Mouse (Mus musculus) testis, adult 2 months (tissue): ENCODE results near the gene Olfr1118. TPM values are rescaled to one million over a fixed set of nuclear protein-coding genes. Genes with fewer than 3 reads are reported as not detected.
"Not testable (repeated sequence)": the region's sequence is repeated elsewhere in the genome, so short reads cannot be mapped to it uniquely, and the experiment has no call there.

ENCODE experiments used
- H3K27ac ChIP-seq: fragments of 200-500 bp; 2 replicates; pipeline ENCODE4 v1.5.1; 2012; ENCODE audit warnings: low read depth, low read length; ENCODE audit not compliant: control insufficient read depth, insufficient read depth
- H3K27me3 ChIP-seq: fragments of 200-500 bp; 2 replicates; pipeline ENCODE4 v1.6.1; 2012; ENCODE audit warnings: mild to moderate bottlenecking, low read length, moderate library complexity; ENCODE audit not compliant: control insufficient read depth, insufficient read depth
- H3K36me3 ChIP-seq: fragments of 200-500 bp; 2 replicates; pipeline ENCODE4 v1.6.1; 2012; ENCODE audit warnings: mild to moderate bottlenecking, low read length; ENCODE audit not compliant: control insufficient read depth, insufficient read depth
- H3K4me1 ChIP-seq: fragments of 200-500 bp; 2 replicates; pipeline ENCODE4 v1.6.1; 2012; ENCODE audit warnings: low read length; ENCODE audit not compliant: control insufficient read depth, insufficient read depth
- H3K4me3 ChIP-seq: fragments of 200-500 bp; 2 replicates; pipeline ENCODE4 v1.5.1; 2012; ENCODE audit warnings: low read depth, mild to moderate bottlenecking, low read length, moderate library complexity, mixed read lengths; ENCODE audit not compliant: control insufficient read depth
- CTCF ChIP-seq: fragments of 200-500 bp; IDR thresholded peaks from 2 replicates; pipeline ENCODE4 v1.5.1; 2012; ENCODE audit warnings: low read depth, mild to moderate bottlenecking, inconsistent platforms, low read length, moderate library complexity; ENCODE audit not compliant: control insufficient read depth, insufficient read depth, insufficient replicate concordance
- POLR2A ChIP-seq: fragments of 200-500 bp; IDR thresholded peaks from 2 replicates; pipeline ENCODE4 v1.6.1; 2012; ENCODE audit warnings: low read depth, mild to moderate bottlenecking, inconsistent platforms, low read length, moderate library complexity; ENCODE audit not compliant: control insufficient read depth
- polyA plus RNA-seq: library from polyadenylated mRNA; depleted of rRNA; stranded (reverse); fragments of >200 nt; gene quantifications from 2 replicates; pipeline ENCODE4 v1.2.3, GENCODE M21; 2012; rRNA removed

Olfr1118 gene
- polyA plus RNA-seq, result not detected in 2 replicates

DNA sequence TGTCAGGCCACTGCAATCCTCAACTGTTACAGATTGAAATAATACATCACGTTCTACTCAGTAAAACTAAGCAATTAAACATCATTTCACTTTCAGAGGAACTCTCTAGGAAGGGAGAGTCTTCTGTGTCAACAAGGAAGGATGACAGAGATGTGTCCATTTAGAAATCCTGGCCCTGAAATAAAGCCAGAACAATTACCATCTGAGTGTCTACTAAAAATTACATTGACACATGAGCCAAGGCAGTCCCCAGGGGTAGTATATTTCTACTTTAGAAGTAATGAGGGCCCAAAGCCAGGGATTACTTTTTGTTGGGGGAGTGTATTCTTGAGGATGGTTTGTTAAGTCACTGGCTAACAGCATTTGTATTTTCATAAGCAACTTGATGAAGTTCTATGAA is at the start of gene Olfr1118:
TSS of gene Olfr1118 (plus strand) at position 301 of the 400 bp plus-strand sequence.
- H3K27ac ChIP-seq, result no peak within 1 kb of the TSS
- no peak within 1 kb of the TSS for H3K4me3 ChIP-seq
- H3K4me1 ChIP-seq, result no peaks in the 10 kb centered on the region
- TF ChIP-seq CTCF (no peak), POLR2A (no peak)
- no peaks in the 10 kb centered on the region for H3K27me3 ChIP-seq
- H3K36me3 ChIP-seq, result no peaks in the 10 kb centered on the region

DNA sequence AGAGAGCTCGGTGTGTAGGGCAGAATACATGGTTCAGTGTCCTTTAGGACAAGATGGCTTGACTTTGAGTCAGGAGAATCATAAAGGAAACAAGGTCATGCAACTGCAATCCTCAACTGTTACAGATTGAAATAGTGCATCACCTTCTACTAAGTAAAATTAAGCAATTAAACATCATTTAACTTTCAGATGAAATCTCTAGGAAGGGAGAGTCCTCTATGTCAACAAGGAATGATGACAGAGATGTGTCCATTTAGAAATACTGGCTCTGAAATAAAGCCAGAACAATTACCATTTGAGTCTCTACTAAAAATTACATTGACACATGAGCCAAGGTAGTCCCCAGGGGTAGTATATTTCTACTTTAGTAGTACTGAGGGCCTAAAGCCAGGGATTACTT is 40.1 kb upstream of the Olfr1118 start, which contains the start of gene Olfr1116:
TSS of gene Olfr1116 (plus strand) at position 301 of the 400 bp plus-strand sequence.
- Histone ChIP-seq H3K27ac (no peak within 1 kb of the TSS), H3K4me1 (no peaks in the 10 kb centered on the region), H3K27me3 (no peaks in the 10 kb centered on the region), H3K36me3 (no peaks in the 10 kb centered on the region), H3K4me3 (no peak within 1 kb of the TSS)
- no peak for TF ChIP-seq CTCF
- no peak for TF ChIP-seq POLR2A

DNA sequence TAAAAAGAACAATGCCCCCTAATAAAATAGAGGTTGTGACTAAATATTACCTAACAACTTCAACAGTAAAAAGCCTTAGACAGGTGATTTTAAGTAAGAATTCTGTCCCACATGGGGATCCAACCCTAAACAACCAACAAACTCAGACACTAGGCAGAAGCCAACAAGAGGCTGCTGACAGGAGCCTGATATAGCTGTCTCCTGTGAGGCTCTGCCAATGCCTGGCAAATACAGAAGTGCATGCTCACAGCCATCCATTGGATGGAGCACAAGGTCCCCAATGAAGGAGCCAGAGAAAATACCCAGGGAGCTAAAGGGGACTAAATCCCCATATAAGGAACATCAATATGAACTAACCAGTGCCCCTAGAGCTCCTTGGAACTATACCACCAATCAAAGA is 13.4 kb upstream of the Olfr1118 start:
- not testable (repeated sequence) for H3K36me3 ChIP-seq, H3K4me1 ChIP-seq, H3K27ac ChIP-seq

DNA sequence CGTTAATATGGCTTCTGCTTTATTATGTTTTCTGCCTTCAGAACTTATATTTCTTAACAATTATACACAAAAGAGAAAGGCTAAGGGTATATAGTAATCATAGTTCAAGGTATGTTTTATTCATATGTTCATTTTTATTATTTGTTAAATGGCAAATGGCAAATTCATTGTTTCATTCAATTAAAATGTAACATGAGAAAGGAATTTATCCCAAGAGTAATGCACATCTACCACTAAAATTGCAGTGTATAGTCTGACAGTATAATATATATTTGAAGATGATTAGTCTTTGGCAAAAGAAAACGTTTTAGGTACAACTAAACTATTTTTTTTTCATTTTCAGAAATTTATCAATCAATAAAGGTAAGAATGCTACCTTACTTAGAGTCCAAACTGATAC is 47.1 kb downstream of the Olfr1118 start, which contains the start of gene Olfr1120:
TSS of gene Olfr1120 (plus strand) at position 301 of the 400 bp plus-strand sequence.
- Histone ChIP-seq H3K36me3 (no peaks in the 10 kb centered on the region), H3K4me3 (no peak within 1 kb of the TSS), H3K27me3 (no peaks in the 10 kb centered on the region), H3K4me1 (no peaks in the 10 kb centered on the region), H3K27ac (no peak within 1 kb of the TSS)
- TF ChIP-seq POLR2A (no peak), CTCF (no peak)

More for the DNA sequence above, 13.4 kb upstream of the Olfr1118 start:
- H3K27me3 ChIP-seq, H3K4me3 ChIP-seq: not testable (repeated sequence)

DNA sequence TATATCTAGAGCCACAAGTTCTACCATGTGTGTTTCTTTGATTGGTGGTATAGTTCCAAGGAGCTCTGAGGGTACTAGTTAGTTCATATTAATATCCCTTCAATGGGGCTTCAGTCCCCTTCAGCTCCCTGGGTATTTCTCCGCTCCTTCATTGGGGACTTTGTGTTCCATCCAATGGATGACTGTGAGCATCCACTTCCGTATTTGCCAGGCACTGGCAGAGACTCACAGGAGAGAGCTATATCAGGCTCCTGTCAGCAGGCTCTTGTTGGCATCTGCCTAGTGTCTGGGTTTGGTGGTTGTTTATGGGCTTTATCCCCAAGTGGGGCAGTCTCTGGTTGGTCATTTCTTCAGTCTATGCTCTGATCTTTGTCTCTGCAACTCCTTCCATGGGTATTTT is 52.7 kb downstream of the Olfr1118 start:
- not testable (repeated sequence) for H3K27me3 ChIP-seq, H3K4me3 ChIP-seq, H3K27ac ChIP-seq, H3K4me1 ChIP-seq, H3K36me3 ChIP-seq

Other genes starting within 250 kb of the Olfr1118 start
- gene Olfr1107, start 231.8 kb upstream of the Olfr1118 start, polyA plus RNA-seq, result not detected in 2 replicates
- not detected in 2 replicates for gene Olfr1109, start 211.6 kb upstream of the Olfr1118 start, polyA plus RNA-seq
- gene Olfr259, start 193.0 kb upstream of the Olfr1118 start, polyA plus RNA-seq, result not detected in 2 replicates
- not detected in 2 replicates for gene Olfr1110, start 167.3 kb upstream of the Olfr1118 start, polyA plus RNA-seq
- not detected in 2 replicates for gene Olfr1111, start 155.0 kb upstream of the Olfr1118 start, polyA plus RNA-seq
- not detected in 2 replicates for gene Olfr1112, start 119.8 kb upstream of the Olfr1118 start, polyA plus RNA-seq
- gene Olfr1113, start 98.6 kb upstream of the Olfr1118 start, polyA plus RNA-seq, result not detected in 2 replicates
- not detected in 2 replicates for gene Olfr1115, start 59.6 kb upstream of the Olfr1118 start, polyA plus RNA-seq
- not detected in 2 replicates for gene Olfr1116, start 40.0 kb upstream of the Olfr1118 start, polyA plus RNA-seq
- not detected in 2 replicates for gene Olfr1120, start 47.2 kb downstream of the Olfr1118 start, polyA plus RNA-seq
- gene Olfr1121, start 62.3 kb downstream of the Olfr1118 start, polyA plus RNA-seq, result not detected in 2 replicates
- not detected in 2 replicates for gene Olfr1122, start 78.3 kb downstream of the Olfr1118 start, polyA plus RNA-seq
- gene Olfr1123, start 109.1 kb downstream of the Olfr1118 start, polyA plus RNA-seq, result not detected in 2 replicates
- gene Olfr1124, start 122.7 kb downstream of the Olfr1118 start, polyA plus RNA-seq, result not detected in 2 replicates
- gene Olfr1126, start 146.4 kb downstream of the Olfr1118 start, polyA plus RNA-seq, result not detected in 2 replicates
- 0.13 and 0.21 TPM in 2 replicates for gene Pramel7, start 189.5 kb downstream of the Olfr1118 start, polyA plus RNA-seq
- not detected in 2 replicates for gene Pramel6, start 199.0 kb downstream of the Olfr1118 start, polyA plus RNA-seq
- 0.08 and 0.42 TPM in 2 replicates for gene Olfr153, start 224.2 kb downstream of the Olfr1118 start, polyA plus RNA-seq
- not detected in 2 replicates for gene Olfr1128, start 238.0 kb downstream of the Olfr1118 start, polyA plus RNA-seq